Mouse (Mus musculus): Measurements from ENCODE around the gene Zfp990. TPM values are rescaled to one million over a fixed set of nuclear protein-coding genes. Genes with fewer than 3 reads are reported as not detected.
A peak's percentile ranks its signal among the peaks of the same experiment; 100 is the strongest.
"Not testable (repeated sequence)": the region's sequence is repeated elsewhere in the genome, so short reads cannot be mapped to it uniquely, and the experiment has no call there.

Gene Zfp990
- polyA plus RNA-seq, 1 experiment from 2014 or later, result not detected

DNA sequence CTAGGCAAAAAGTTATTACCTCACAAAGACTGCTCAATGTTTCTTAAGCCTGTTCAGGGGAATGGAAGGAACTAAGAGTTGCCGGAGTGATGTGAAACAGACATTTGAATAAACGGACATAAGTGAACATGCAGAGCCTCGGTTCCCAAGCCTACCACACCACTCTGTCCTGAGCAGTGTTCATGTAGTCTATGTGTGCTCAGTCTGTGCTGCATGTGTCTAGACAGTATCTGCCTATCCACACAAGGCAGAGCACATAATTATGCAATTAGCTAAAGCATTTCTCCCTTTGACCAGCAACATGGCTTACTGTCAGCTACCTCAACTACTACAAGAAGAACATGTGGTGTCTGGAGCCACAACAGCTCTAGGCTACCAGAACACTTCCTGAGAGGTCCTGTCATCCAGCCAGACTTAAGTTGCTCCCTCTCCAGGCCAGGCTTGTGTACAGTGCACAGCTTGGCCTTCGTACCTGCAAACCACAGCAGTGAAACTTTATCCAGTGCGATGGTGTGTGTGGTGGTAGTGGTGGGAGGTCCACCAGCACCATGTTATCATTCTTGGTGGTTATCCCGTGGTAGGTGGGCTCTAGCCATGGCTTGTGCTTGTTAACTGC is 35.3 kb downstream of the Zfp990 start:
- WGBS, result 73% methylated on average over 6 of the region's 6 CpGs
- H3K36me3 ChIP-seq; H3K9ac ChIP-seq; H3K27ac ChIP-seq; H3K4me3 ChIP-seq; H3K27me3 ChIP-seq (replicated peaks); H3K4me2 ChIP-seq (replicated peaks); ATAC-seq (ENCODE audit: low FRiP score, low read depth); H3K4me1 ChIP-seq: not testable (repeated sequence)
- peaks cover 48% of the 10 kb centered on the region for H3K9me3 ChIP-seq

DNA sequence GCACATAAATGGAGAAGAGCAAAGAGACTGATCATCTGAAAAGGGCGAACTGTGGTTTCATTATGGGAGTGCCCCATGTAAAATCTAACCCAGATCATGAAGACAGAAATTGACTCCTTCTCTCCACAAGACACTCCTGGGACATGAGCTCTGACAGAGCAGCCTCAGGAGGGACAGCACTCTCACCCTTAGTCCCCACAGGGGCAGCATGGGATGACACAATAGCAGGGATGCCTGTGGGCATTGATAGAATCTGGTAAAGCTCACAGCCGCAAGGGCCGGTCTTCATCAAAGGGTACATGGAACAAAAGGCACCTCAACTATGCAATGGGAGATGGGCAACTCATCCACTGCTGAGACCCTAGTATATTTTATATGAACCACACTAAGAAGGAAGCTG is 35.9 kb downstream of the Zfp990 start:
- H3K27me3 ChIP-seq (replicated peaks); H3K9ac ChIP-seq; H3K4me1 ChIP-seq; H3K4me2 ChIP-seq (replicated peaks); H3K36me3 ChIP-seq; H3K4me3 ChIP-seq; ATAC-seq (ENCODE audit: low FRiP score, low read depth); H3K27ac ChIP-seq: not testable (repeated sequence)
- WGBS, result 91% methylated on average over 3 of the region's 3 CpGs
- peaks cover 49% of the 10 kb centered on the region for H3K9me3 ChIP-seq

DNA sequence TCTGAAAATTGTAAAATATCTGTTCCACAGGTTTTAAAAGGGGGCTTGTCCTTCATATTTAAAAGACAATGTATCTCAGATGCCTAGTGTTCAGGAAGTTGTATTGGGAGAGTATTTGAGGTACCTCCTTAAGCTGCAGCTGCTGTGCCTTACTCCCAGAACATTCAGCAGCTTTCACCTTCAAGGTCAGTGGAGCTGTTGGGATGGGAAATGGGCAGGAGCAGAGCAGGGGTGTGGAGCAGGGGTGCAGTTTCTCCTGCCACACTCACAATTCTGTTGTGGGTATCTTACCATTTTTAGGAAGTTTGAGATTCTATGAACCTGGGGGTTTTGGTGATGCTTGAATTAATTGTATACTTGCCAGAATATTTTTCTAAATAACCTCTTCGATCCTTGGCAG is 46.1 kb downstream of the Zfp990 start:
- H3K4me1 ChIP-seq, result no peaks in the 10 kb centered on the region

GRCm38 (mm10) chr4:145559505-145560099 is 49.0 kb downstream of the Zfp990 start:
- no peak for ATAC-seq (ENCODE audit: low FRiP score, low read depth)
- WGBS, result 39% methylated on average over 3 of the region's 3 CpGs
- Histone ChIP-seq H3K9me3 (peaks cover 44% of the 10 kb centered on the region), H3K36me3 (no peaks in the 10 kb centered on the region), H3K27me3 (replicated peaks) (no peaks in the 10 kb centered on the region), H3K27ac (no peak overlapping the region), H3K4me3 (no peak overlapping the region), H3K4me1 (no peaks in the 10 kb centered on the region), H3K4me2 (replicated peaks) (no peak overlapping the region), H3K9ac (no peak overlapping the region)

More for the DNA sequence above, 46.1 kb downstream of the Zfp990 start:
- H3K9me3 ChIP-seq, result peaks cover 36% of the 10 kb centered on the region
- no peak for ATAC-seq (ENCODE audit: low FRiP score, low read depth)
- H3K36me3 ChIP-seq, result no peaks in the 10 kb centered on the region
- H3K4me3 ChIP-seq, result no peak overlapping the region
- no peak overlapping the region for H3K4me2 ChIP-seq (replicated peaks)
- no peaks in the 10 kb centered on the region for H3K27me3 ChIP-seq (replicated peaks)
- no peak overlapping the region for H3K9ac ChIP-seq
- no peak overlapping the region for H3K27ac ChIP-seq
- WGBS, result 74% methylated on average over 1 of the region's 1 CpGs

DNA sequence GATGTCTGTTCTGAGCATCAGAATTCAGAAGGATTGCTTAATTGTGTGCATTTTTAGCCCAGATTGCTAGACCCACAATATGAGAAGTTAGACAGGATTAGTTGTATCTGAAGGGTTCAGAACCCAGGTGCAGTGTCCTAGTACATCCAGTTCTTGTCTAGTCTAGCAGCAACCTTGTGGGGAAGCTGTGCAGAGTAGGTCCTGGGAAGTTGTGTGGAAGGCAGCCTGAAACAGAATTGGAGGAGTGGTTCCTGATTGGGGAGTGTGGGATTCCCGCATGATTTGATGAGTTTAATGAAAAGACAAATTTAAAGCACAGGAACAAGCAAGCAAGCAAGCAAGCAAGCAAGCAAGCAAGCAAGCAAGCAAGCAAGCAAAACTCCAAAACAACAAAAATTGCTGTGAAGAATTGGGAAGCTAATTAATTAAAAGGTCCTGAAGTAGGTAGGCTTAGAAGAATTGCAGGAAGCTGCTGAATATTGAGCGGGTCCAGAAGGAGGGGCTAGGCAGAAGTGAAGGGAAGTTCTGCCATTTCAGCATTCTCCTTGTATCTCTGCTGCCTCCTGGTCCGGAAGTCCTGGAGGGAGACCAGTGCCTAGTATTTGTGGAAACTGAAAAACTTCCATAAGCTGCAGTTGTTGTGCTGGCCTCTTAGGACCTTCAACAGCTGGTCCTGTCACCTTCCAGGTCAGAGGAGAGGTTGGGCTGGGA is 53.7 kb downstream of the Zfp990 start:
- no peak overlapping the region for H3K9ac ChIP-seq
- H3K4me2 ChIP-seq (replicated peaks), result no peak overlapping the region
- peaks cover 47% of the 10 kb centered on the region for H3K9me3 ChIP-seq
- H3K27me3 ChIP-seq (replicated peaks), result no peaks in the 10 kb centered on the region
- WGBS, result 67% methylated on average over 3 of the region's 3 CpGs
- no peaks in the 10 kb centered on the region for H3K36me3 ChIP-seq
- no peak overlapping the region for H3K27ac ChIP-seq
- no peak overlapping the region for H3K4me3 ChIP-seq
- H3K4me1 ChIP-seq, result no peaks in the 10 kb centered on the region
- ATAC-seq (ENCODE audit: low FRiP score, low read depth), result no peak

DNA sequence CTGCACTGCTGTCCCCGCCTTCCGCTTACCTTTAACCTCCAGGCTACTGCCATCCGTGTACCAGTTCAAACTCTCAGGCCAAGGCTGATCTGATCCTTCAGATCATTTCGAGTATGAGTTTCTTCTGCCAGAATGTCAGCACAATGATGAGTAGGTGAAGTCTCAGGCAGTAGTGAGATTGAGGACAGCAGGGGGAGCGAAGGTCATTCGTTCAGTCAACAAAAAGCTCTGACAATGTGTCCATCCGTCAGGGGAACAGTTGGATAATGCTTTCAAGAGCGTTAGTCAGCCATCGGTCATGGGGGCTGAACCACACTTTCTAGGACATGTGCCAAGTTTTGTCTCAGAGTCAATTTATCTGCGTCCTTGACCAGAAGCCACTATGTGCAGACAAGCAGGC is 59.9 kb downstream of the Zfp990 start:
- H3K4me3 ChIP-seq; H3K27ac ChIP-seq; H3K36me3 ChIP-seq; H3K9ac ChIP-seq; H3K4me2 ChIP-seq (replicated peaks); H3K4me1 ChIP-seq; H3K27me3 ChIP-seq (replicated peaks); ATAC-seq (ENCODE audit: low FRiP score, low read depth): not testable (repeated sequence)
- WGBS, result 91% methylated on average over 8 of the region's 10 CpGs
- peaks cover 26% of the 10 kb centered on the region for H3K9me3 ChIP-seq

GRCm38 (mm10) chr4:145576623-145577022 is 66.1 kb downstream of the Zfp990 start:
- not testable (repeated sequence) for H3K4me2 ChIP-seq (replicated peaks); H3K4me1 ChIP-seq; H3K9ac ChIP-seq; H3K27ac ChIP-seq; H3K27me3 ChIP-seq (replicated peaks); H3K4me3 ChIP-seq; ATAC-seq (ENCODE audit: low FRiP score, low read depth); H3K36me3 ChIP-seq
- WGBS, result 92% methylated on average over 8 of the region's 8 CpGs
- H3K9me3 ChIP-seq, result peaks cover 12% of the 10 kb centered on the region

DNA sequence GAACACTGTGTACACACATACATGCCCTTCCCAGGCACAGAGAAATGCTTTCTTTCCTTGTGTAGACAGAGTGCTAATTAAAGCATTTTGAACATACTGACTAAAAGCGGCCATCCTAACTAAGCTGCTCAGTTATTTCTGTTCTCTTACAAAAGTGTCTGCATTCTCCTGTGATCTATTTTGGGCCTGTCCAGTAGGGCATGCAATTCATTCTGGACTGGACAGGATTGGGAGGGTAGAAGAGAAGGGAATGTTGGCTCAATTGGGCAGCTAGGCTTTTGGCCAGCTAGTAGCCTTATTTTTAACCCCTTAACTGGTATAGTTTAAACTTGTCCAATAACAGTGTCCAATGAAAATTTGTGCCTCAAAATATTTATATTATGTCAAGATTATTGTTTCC is 69.8 kb downstream of the Zfp990 start:
- H3K27ac ChIP-seq; H3K4me1 ChIP-seq; H3K36me3 ChIP-seq; H3K9me3 ChIP-seq; H3K4me2 ChIP-seq (replicated peaks); H3K9ac ChIP-seq; H3K4me3 ChIP-seq; ATAC-seq (ENCODE audit: low FRiP score, low read depth); H3K27me3 ChIP-seq (replicated peaks): not testable (repeated sequence)
- WGBS, result 90% methylated on average over 1 of the region's 1 CpGs

DNA sequence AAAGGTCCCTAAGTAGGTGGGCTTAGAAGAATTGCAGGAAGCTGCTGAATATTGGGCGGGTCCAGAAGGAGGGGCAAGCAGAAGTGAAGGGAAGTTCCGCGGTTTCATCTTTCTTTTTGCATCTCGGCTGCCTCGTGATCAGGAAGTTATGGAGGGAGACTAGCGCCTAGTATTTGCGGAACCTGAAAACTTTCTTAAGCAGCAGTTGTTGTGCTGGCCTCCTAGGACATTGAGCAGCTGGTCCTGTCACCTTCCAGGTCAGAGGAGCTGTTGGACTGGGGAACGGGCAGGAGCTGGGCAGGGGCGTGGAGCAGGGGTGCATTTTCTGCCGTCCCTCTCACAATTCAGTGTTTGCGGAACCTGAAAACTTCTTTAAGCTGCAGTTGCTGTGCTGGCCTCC is 74.5 kb downstream of the Zfp990 start, which contains the start of gene Gm13212:
TSS of gene Gm13212 (plus strand) at position 89 of the 400 bp plus-strand sequence.
- H3K4me2 ChIP-seq (replicated peaks), result peak within 1 kb of the TSS; percentile 20; the same call in 1 of the 2 replicates
- H3K9me3 ChIP-seq; H3K36me3 ChIP-seq; H3K27me3 ChIP-seq (replicated peaks); ATAC-seq (ENCODE audit: low FRiP score, low read depth); H3K9ac ChIP-seq; H3K27ac ChIP-seq; H3K4me1 ChIP-seq: not testable (repeated sequence)
- 0 out of 2 replicates have a peak within 1 kb of the TSS, but pooled peaks have one; percentile 11 for H3K4me3 ChIP-seq
- WGBS, result 27% methylated on average over 11 of the region's 11 CpGs

GRCm38 (mm10) chr4:145586046-145586445 is 75.5 kb downstream of the Zfp990 start:
- H3K4me3 ChIP-seq; ATAC-seq (ENCODE audit: low FRiP score, low read depth); H3K27ac ChIP-seq; H3K4me2 ChIP-seq (replicated peaks); H3K9me3 ChIP-seq; H3K9ac ChIP-seq; H3K4me1 ChIP-seq; H3K36me3 ChIP-seq; H3K27me3 ChIP-seq (replicated peaks): not testable (repeated sequence)
- 82% methylated on average over 2 of the region's 2 CpGs for WGBS
